Mouse (Mus musculus) T-cell, adult 66 days (primary cell): ENCODE measurements around the gene 1700017D01Rik. TPM values are rescaled to one million over a fixed set of nuclear protein-coding genes. Genes with fewer than 3 reads are reported as not detected.

Source experiments
- total RNA-seq, 2 experiments: library from RNA; stranded (reverse); gene quantifications; 3 replicates in 1 of 2; 4 replicates in 1 of 2; pipeline ENCODE4 v1.2.4; 2023

1700017D01Rik gene
- not detected for total RNA-seq

DNA sequence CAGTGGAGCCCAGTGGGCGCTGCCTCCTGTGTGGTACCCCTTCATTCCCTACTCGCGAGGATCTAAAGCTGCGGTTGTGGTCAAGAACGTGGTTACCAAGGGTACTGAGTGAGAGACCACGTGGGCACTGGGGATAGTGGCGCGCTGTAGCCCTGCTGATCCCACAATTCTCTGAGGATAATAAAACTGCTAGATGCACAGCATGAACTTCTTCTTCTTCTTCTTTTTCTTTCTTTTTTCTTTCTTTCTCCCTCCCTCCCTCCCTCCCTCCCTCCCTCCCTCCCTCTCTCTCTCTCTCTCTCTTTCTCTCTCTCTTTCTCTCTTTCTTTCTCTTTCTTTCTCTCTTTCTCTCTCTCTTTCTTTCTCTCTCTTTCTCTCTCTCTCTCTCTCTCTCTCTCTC lies at the start of gene 1700017D01Rik:
TSS of gene 1700017D01Rik (minus strand) at position 101 of the 400 bp plus-strand sequence.

GRCm38 (mm10) chr19:11165172-11165571 lies 34.5 kb upstream of the 1700017D01Rik start, which contains the start of gene 1700025F22Rik:
Gene 1700025F22Rik, minus strand, starts transcription at chr19:11165320.

DNA sequence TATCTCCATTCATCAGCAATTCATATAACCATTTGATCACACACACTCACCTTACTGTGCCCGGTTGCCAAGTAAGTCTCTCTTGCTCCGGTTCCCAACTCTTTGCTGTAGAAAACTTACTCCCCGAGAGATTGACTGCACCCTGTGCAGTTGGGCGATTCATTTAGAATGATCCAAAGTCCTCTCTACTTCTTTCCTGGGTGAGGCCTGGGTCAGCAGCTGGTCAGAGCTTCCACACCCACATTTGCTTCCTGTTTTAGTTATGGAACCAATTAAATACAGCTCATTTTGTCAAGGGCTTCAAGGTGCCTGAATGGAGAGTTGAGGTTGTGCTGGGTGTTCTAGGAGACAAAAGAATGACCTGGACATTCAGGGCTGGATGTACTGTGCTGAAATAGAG lies 49.7 kb downstream of the 1700017D01Rik start, which contains the start of gene Ms4a8a:
TSS of gene Ms4a8a (minus strand) at position 169 of the 400 bp plus-strand sequence.

Other genes with a start within 250 kb of the 1700017D01Rik start
- gene Tmem109, start 248.9 kb downstream of the 1700017D01Rik start, total RNA-seq: 10 to 100 TPM; 26.0 to 26.4 TPM
- gene Prpf19, start 235.6 kb downstream of the 1700017D01Rik start, total RNA-seq: 100 to 1,000 TPM; 104 to 135 TPM
- gene Zp1, start 210.2 kb downstream of the 1700017D01Rik start, total RNA-seq: not detected
- under 1 TPM in 1 of 2 experiments, not detected in 1; 0.36 TPM for gene Ptgdr2, start 193.7 kb downstream of the 1700017D01Rik start, total RNA-seq
- gene Ccdc86, start 181.6 kb downstream of the 1700017D01Rik start, total RNA-seq: 10 to 100 TPM; 29.1 to 30.6 TPM
- gene Ms4a10, start 156.2 kb downstream of the 1700017D01Rik start, total RNA-seq: not detected
- gene Ms4a15, start 137.6 kb downstream of the 1700017D01Rik start, total RNA-seq: not detected
- not detected for gene Ms4a18, start 112.8 kb downstream of the 1700017D01Rik start, total RNA-seq
- gene Ms4a8a, start 49.8 kb downstream of the 1700017D01Rik start, total RNA-seq: 1 to 10 TPM; 1.5 to 1.7 TPM
- not detected for gene 1700025F22Rik, start 34.4 kb upstream of the 1700017D01Rik start, total RNA-seq
- gene Ms4a13, start 65.9 kb upstream of the 1700017D01Rik start, total RNA-seq: not detected
- not detected for gene Ms4a12, start 101.6 kb upstream of the 1700017D01Rik start, total RNA-seq
- 1 to 10 TPM in 1 of 2 experiments, under 1 TPM in 1; 0.62 to 3.3 TPM for gene Ms4a1, start 135.4 kb upstream of the 1700017D01Rik start, total RNA-seq
- gene Ms4a5, start 153.0 kb upstream of the 1700017D01Rik start, total RNA-seq: not detected
- not detected for gene Ms4a14, start 183.6 kb upstream of the 1700017D01Rik start, total RNA-seq
- gene Ms4a7, start 205.3 kb upstream of the 1700017D01Rik start, total RNA-seq: not detected
- gene Ms4a4a, start 244.6 kb upstream of the 1700017D01Rik start, total RNA-seq: 1 to 10 TPM; 1.2 to 2.3 TPM